Mouse (Mus musculus) limb, embryonic 13.5 days (tissue): ENCODE measurements around the gene Gm13889. TPM values are rescaled to one million over a fixed set of nuclear protein-coding genes. Genes with fewer than 3 reads are reported as not detected.

ENCODE experiments used
- ATAC-seq: fragments of 200-750 bp; cut with Nextera tagmentation; 2 replicates; pipeline ENCODE4 v1.8.0; 2017; ENCODE audit warnings: low read depth, moderate number of reproducible peaks, moderate TSS enrichment; ENCODE audit not compliant: low FRiP score
- H3K27ac ChIP-seq: fragments of 300-500 bp; sonication (generic); 2 replicates; pipeline ENCODE4 v1.5.1; 2015; ENCODE audit warnings: inconsistent platforms, mild to moderate bottlenecking, moderate library complexity
- H3K27me3 ChIP-seq: fragments of 300-500 bp; sonication (generic); 2 replicates; pipeline ENCODE4 v1.6.1; 2015; ENCODE audit warnings: mild to moderate bottlenecking, inconsistent platforms
- H3K36me3 ChIP-seq: fragments of 300-500 bp; sonication (generic); 2 replicates; pipeline ENCODE4 v1.6.1; 2015; ENCODE audit warnings: inconsistent platforms, mild to moderate bottlenecking, moderate library complexity
- H3K4me1 ChIP-seq: fragments of 300-500 bp; sonication (generic); 2 replicates; pipeline ENCODE4 v1.6.1; 2015; ENCODE audit warnings: inconsistent platforms
- H3K4me2 ChIP-seq: fragments of 300-500 bp; sonication (generic); replicated peaks from 2 replicates; pipeline ENCODE4 v1.6.1; 2015; ENCODE audit warnings: inconsistent platforms, mild to moderate bottlenecking, moderate library complexity
- H3K4me3 ChIP-seq: fragments of 300-500 bp; sonication (generic); 2 replicates; pipeline ENCODE4 v1.5.1; 2015; ENCODE audit warnings: moderate library complexity, mild to moderate bottlenecking, inconsistent platforms
- H3K9ac ChIP-seq: fragments of 300-500 bp; sonication (generic); 2 replicates; pipeline ENCODE4 v1.6.1; 2015; ENCODE audit warnings: mild to moderate bottlenecking, inconsistent platforms
- H3K9me3 ChIP-seq: fragments of 300-500 bp; sonication (generic); 2 replicates; pipeline ENCODE4 v1.6.1; 2016; ENCODE audit warnings: inconsistent platforms
- WGBS: fragments of 180-500 bp; shearing (Covaris S2); methylation state at CpG from one replicate; pipeline ENCODE4 v1.1.7; 2015; 5-methylcytosine and 5-hydroxymethylcytosine counted together
- polyA plus RNA-seq: library from polyadenylated mRNA; unstranded; fragments of >200 nt; fragmentation: Nextera tagmentation; extraction: Ambion mirVana; gene quantifications from 2 replicates; pipeline ENCODE4 v1.2.1, GENCODE M21; 2015

The Gm13889 gene
- 1.1 and 1.8 TPM in 2 replicates for polyA plus RNA-seq

- Histone ChIP-seq H3K36me3 (no peaks in the 10 kb centered on the region), H3K9ac (peak within 1 kb of the TSS; percentile 69), H3K4me2 (peak within 1 kb of the TSS; percentile 98), H3K9me3 (no peaks in the 10 kb centered on the region), H3K27ac (no peak within 1 kb of the TSS), H3K4me3 (peak within 1 kb of the TSS; percentile 63), H3K4me1 (peaks cover 19% of the 10 kb centered on the region), H3K27me3 (peaks cover 88% of the 10 kb centered on the region)
- ATAC-seq, result peak; percentile 52; the same call in 1 of the 2 replicates
- WGBS, result 8% methylated on average over 53 of the region's 62 CpGs
These were observed at the start of gene Gm13889 for GRCm38 (mm10) chr2:93956908-93957784. Gene Gm13889 (minus strand): TSS chr2:93957201.

GRCm38 (mm10) chr2:94002331-94002730 is 45.3 kb upstream of the Gm13889 start:
- ATAC-seq, result 0 out of 2 replicates have a peak, but pooled peaks have one; percentile 40
- no peak overlapping the region for H3K4me2 ChIP-seq
- no peak overlapping the region for H3K27ac ChIP-seq
- H3K36me3 ChIP-seq, result peaks cover 86% of the 10 kb centered on the region
- H3K4me1 ChIP-seq, result no peaks in the 10 kb centered on the region
- H3K4me3 ChIP-seq, result no peak overlapping the region
- H3K9me3 ChIP-seq, result no peaks in the 10 kb centered on the region
- no peaks in the 10 kb centered on the region for H3K27me3 ChIP-seq
- 7% methylated on average over 2 of the region's 2 CpGs for WGBS
- H3K9ac ChIP-seq, result no peak overlapping the region

GRCm38 (mm10) chr2:94001918-94002317 is 44.9 kb upstream of the Gm13889 start:
- H3K4me3 ChIP-seq, result no peak overlapping the region
- no peak overlapping the region for H3K4me2 ChIP-seq
- peaks cover 87% of the 10 kb centered on the region for H3K36me3 ChIP-seq
- 82% methylated on average over 4 of the region's 4 CpGs for WGBS
- no peak for ATAC-seq
- no peak overlapping the region for H3K27ac ChIP-seq
- no peaks in the 10 kb centered on the region for H3K9me3 ChIP-seq
- no peaks in the 10 kb centered on the region for H3K4me1 ChIP-seq
- H3K9ac ChIP-seq, result no peak overlapping the region
- no peaks in the 10 kb centered on the region for H3K27me3 ChIP-seq

- no peak overlapping the region for H3K4me2 ChIP-seq
- H3K9ac ChIP-seq, result no peak overlapping the region
- H3K4me3 ChIP-seq, result no peak overlapping the region
- ATAC-seq, result no peak
- H3K27me3 ChIP-seq, result no peaks in the 10 kb centered on the region
- H3K27ac ChIP-seq, result no peak overlapping the region
- peaks cover 87% of the 10 kb centered on the region for H3K36me3 ChIP-seq
- WGBS, result 92% methylated on average over 6 of the region's 6 CpGs
- H3K9me3 ChIP-seq, result no peaks in the 10 kb centered on the region
- no peaks in the 10 kb centered on the region for H3K4me1 ChIP-seq
These were observed 44.4 kb upstream of the Gm13889 start for GRCm38 (mm10) chr2:94001411-94001810.

GRCm38 (mm10) chr2:93996254-93996653 is 39.3 kb upstream of the Gm13889 start, which contains the start of gene Gm27027:
Gene Gm27027 (minus strand): TSS chr2:93996354.
- Histone ChIP-seq H3K27ac (no peak within 1 kb of the TSS), H3K4me2 (no peak within 1 kb of the TSS), H3K9me3 (no peaks in the 10 kb centered on the region), H3K36me3 (peaks cover 96% of the 10 kb centered on the region), H3K9ac (no peak within 1 kb of the TSS), H3K4me3 (no peak within 1 kb of the TSS), H3K27me3 (no peaks in the 10 kb centered on the region), H3K4me1 (no peaks in the 10 kb centered on the region)
- 90% methylated on average over 6 of the region's 6 CpGs for WGBS
- no peak for ATAC-seq

- no peak for ATAC-seq
- Histone ChIP-seq H3K36me3 (peaks cover 100% of the 10 kb centered on the region), H3K27me3 (no peaks in the 10 kb centered on the region), H3K4me1 (no peaks in the 10 kb centered on the region), H3K9ac (no peak overlapping the region), H3K4me3 (no peak overlapping the region), H3K4me2 (no peak overlapping the region), H3K9me3 (no peaks in the 10 kb centered on the region), H3K27ac (no peak overlapping the region)
- WGBS, result 64% methylated on average over 3 of the region's 3 CpGs
These were observed 35.8 kb upstream of the Gm13889 start for GRCm38 (mm10) chr2:93992810-93993209.

GRCm38 (mm10) chr2:93992259-93992658 is 35.3 kb upstream of the Gm13889 start:
- H3K4me3 ChIP-seq, result no peak overlapping the region
- H3K27ac ChIP-seq, result no peak overlapping the region
- no peaks in the 10 kb centered on the region for H3K4me1 ChIP-seq
- ATAC-seq, result no peak
- no peaks in the 10 kb centered on the region for H3K27me3 ChIP-seq
- 70% methylated on average over 5 of the region's 5 CpGs for WGBS
- H3K4me2 ChIP-seq, result no peak overlapping the region
- H3K9ac ChIP-seq, result no peak overlapping the region
- H3K36me3 ChIP-seq, result peaks cover 100% of the 10 kb centered on the region
- H3K9me3 ChIP-seq, result no peaks in the 10 kb centered on the region

GRCm38 (mm10) chr2:93991336-93991735 is 34.3 kb upstream of the Gm13889 start:
- Histone ChIP-seq H3K27ac (no peak overlapping the region), H3K4me2 (no peak overlapping the region), H3K9ac (no peak overlapping the region), H3K4me1 (no peaks in the 10 kb centered on the region), H3K36me3 (peaks cover 100% of the 10 kb centered on the region), H3K9me3 (no peaks in the 10 kb centered on the region), H3K4me3 (no peak overlapping the region), H3K27me3 (no peaks in the 10 kb centered on the region)
- no peak for ATAC-seq
- 86% methylated on average over 3 of the region's 3 CpGs for WGBS

GRCm38 (mm10) chr2:93988440-93988839 is 31.4 kb upstream of the Gm13889 start:
- Histone ChIP-seq H3K27me3 (no peaks in the 10 kb centered on the region), H3K4me3 (no peak overlapping the region), H3K9me3 (no peaks in the 10 kb centered on the region), H3K4me1 (no peaks in the 10 kb centered on the region), H3K4me2 (no peak overlapping the region), H3K27ac (no peak overlapping the region), H3K36me3 (peaks cover 91% of the 10 kb centered on the region), H3K9ac (no peak overlapping the region)
- WGBS, result 94% methylated on average over 2 of the region's 2 CpGs
- no peak for ATAC-seq

- Histone ChIP-seq H3K4me2 (no peak overlapping the region), H3K27ac (no peak overlapping the region), H3K4me1 (no peaks in the 10 kb centered on the region), H3K36me3 (peaks cover 80% of the 10 kb centered on the region), H3K9me3 (no peaks in the 10 kb centered on the region), H3K4me3 (no peak overlapping the region), H3K27me3 (no peaks in the 10 kb centered on the region), H3K9ac (no peak overlapping the region)
- ATAC-seq, result no peak
- WGBS, result 79% methylated on average over 4 of the region's 4 CpGs
These were observed 25.6 kb upstream of the Gm13889 start for GRCm38 (mm10) chr2:93982457-93983235.

- H3K4me2 ChIP-seq, result no peak overlapping the region
- 84% methylated on average over 7 of the region's 7 CpGs for WGBS
- H3K9ac ChIP-seq, result no peak overlapping the region
- ATAC-seq, result no peak
- no peaks in the 10 kb centered on the region for H3K9me3 ChIP-seq
- H3K4me1 ChIP-seq, result peaks cover 23% of the 10 kb centered on the region
- H3K4me3 ChIP-seq, result no peak overlapping the region
- no peaks in the 10 kb centered on the region for H3K27me3 ChIP-seq
- peaks cover 53% of the 10 kb centered on the region for H3K36me3 ChIP-seq
- no peak overlapping the region for H3K27ac ChIP-seq
These were observed 22.5 kb upstream of the Gm13889 start for GRCm38 (mm10) chr2:93979249-93980120.
